Mouse (Mus musculus) limb, embryonic 14.5 days (tissue): ENCODE results near the gene Zmynd10. TPM values are rescaled to one million over a fixed set of nuclear protein-coding genes. Genes with fewer than 3 reads are reported as not detected.
A peak's percentile ranks its signal among the peaks of the same experiment; 100 is the strongest.

Experiments
- ATAC-seq: fragments of 200-750 bp; cut with Nextera tagmentation; 2 replicates; pipeline ENCODE4 v1.8.0; 2017; ENCODE audit warnings: low read depth, moderate number of reproducible peaks, moderate TSS enrichment; ENCODE audit not compliant: low FRiP score
- DNase-seq: peaks from one replicate; pipeline ENCODE4 v3.0.0-alpha.2; 2015; ENCODE audit warnings: low spot score
- H3K27ac ChIP-seq: fragments of 300-500 bp; sonication (generic); replicated peaks from 2 replicates; pipeline ENCODE4 v1.5.1; 2014; ENCODE audit warnings: low read depth, mild to moderate bottlenecking, low read length, moderate library complexity, mixed read lengths
- H3K27me3 ChIP-seq: fragments of 300-500 bp; sonication (generic); 2 replicates; pipeline ENCODE4 v1.6.1; 2014; ENCODE audit warnings: low read length, mixed read lengths; ENCODE audit not compliant: control insufficient read depth, insufficient read depth
- H3K36me3 ChIP-seq: fragments of 300-500 bp; sonication (generic); 2 replicates; pipeline ENCODE4 v1.6.1; 2014; ENCODE audit warnings: mild to moderate bottlenecking, low read length, moderate library complexity, mixed read lengths; ENCODE audit not compliant: control insufficient read depth, insufficient read depth
- H3K4me1 ChIP-seq: fragments of 300-500 bp; sonication (generic); 2 replicates; pipeline ENCODE4 v1.6.1; 2014; ENCODE audit warnings: antibody characterized with exemption, low read length, mixed read lengths; ENCODE audit not compliant: control insufficient read depth, insufficient read depth
- H3K4me2 ChIP-seq: fragments of 300-500 bp; sonication (generic); replicated peaks from 2 replicates; pipeline ENCODE4 v1.6.1; 2014; ENCODE audit warnings: low read depth, mild to moderate bottlenecking, low read length, moderate library complexity; ENCODE audit not compliant: severe bottlenecking
- H3K4me3 ChIP-seq: fragments of 300-500 bp; sonication (generic); replicated peaks from 2 replicates; pipeline ENCODE4 v1.5.1; 2014; ENCODE audit warnings: low read length
- H3K9ac ChIP-seq: fragments of 300-500 bp; sonication (generic); 2 replicates; pipeline ENCODE4 v1.6.1; 2014; ENCODE audit warnings: mild to moderate bottlenecking, low read depth, low read length, moderate library complexity; ENCODE audit not compliant: severe bottlenecking
- H3K9me3 ChIP-seq: fragments of 300-500 bp; sonication (generic); 2 replicates; pipeline ENCODE4 v1.6.1; 2016; ENCODE audit warnings: low read length; ENCODE audit not compliant: control insufficient read depth
- POLR2A ChIP-seq: fragments of 200-500 bp; IDR thresholded peaks from 2 replicates; pipeline ENCODE4 v1.8.0; 2012; ENCODE audit warnings: inconsistent platforms, mild to moderate bottlenecking, moderate library complexity, borderline replicate concordance; ENCODE audit not compliant: insufficient read depth, insufficient read length; ENCODE audit errors: extremely low read depth
- WGBS: fragments of 180-500 bp; shearing (Covaris S2); extraction: QIAGEN DNeasy Blood & Tissue Kit; methylation state at CpG from one replicate; pipeline ENCODE4 v1.1.7; 2014; 5-methylcytosine and 5-hydroxymethylcytosine counted together
- polyA plus RNA-seq, 2 experiments: library from polyadenylated mRNA; depleted of rRNA in 1 of 2; stranded (reverse) in 1 of 2; unstranded in 1 of 2; fragments of >200 nt; fragmentation: Nextera tagmentation in 1 of 2; extraction: Ambion mirVana in 1 of 2; gene quantifications; 2 replicates each; pipeline versions ENCODE4 v1.2.1 to v1.2.3; 2012 to 2014

The Zmynd10 gene
- polyA plus RNA-seq, 2 experiments: 1.4 TPM; not detected in 1

DNA sequence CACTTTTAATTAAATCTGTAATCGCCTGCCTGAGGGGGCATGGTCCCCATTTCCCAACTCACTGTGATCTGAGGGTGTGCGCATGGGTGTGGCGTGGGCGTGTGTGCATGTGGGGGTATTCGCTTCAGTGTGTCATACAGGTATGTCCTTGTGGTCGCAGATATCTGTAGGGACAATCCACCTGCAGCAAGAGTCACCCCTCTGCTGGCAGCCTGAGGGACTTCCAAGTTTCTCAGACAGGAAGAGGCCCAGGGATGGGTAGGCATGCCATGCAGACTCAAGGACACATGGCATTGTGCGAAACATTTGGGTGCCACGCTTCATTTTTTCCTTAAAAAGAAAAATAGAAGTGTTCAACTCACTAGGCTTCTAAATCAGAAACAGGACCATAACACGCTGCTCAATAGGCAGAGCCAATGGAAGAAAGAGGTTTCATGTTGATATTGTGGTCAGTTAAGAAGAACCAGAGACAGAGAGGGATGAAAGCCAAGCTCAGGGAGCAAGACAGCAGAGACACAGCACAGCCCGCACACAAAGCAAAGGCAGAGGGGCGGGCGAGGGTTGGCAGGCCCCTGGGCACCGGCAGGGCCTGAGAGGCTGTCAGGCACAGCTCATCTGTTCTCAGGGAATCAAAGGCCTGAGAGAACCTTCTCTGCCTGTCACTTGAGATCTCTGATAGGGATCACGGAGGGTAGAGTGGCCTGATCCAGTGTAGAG, 36.6 kb upstream of the Zmynd10 start:
- no peak for DNase-seq
- no peak overlapping the region for H3K9ac ChIP-seq
- no peaks in the 10 kb centered on the region for H3K9me3 ChIP-seq
- no peaks in the 10 kb centered on the region for H3K27me3 ChIP-seq
- no peak for TF ChIP-seq POLR2A
- H3K4me2 ChIP-seq: no peak overlapping the region
- H3K36me3 ChIP-seq: no peaks in the 10 kb centered on the region
- ATAC-seq: no peak
- H3K4me3 ChIP-seq: no peak overlapping the region
- peaks cover 11% of the 10 kb centered on the region; the same call in 1 of the 2 replicates for H3K4me1 ChIP-seq
- no peak overlapping the region for H3K27ac ChIP-seq
- 76% methylated on average over 14 of the region's 14 CpGs for WGBS

DNA sequence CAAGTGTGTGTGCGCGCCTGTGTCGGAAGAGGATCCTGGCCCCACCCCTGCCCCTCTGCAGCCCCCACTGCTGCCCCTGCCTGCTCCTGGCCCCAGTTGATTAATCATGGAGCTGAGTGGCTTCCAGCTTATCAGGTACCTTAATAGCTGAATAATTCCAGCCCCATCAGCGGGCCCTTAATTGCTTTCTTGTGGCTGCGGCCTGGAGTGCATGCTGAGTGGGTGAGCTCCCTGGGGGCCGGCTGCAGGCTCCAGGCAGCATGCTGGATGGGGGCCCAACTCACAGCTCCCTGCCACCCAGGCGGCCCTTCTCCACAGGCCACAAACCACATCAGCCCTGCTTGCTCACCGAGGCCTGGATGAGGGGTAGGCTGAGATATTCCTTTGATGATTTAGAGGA, 35.7 kb upstream of the Zmynd10 start:
- no peak for TF ChIP-seq POLR2A
- Histone ChIP-seq H3K9ac (no peak overlapping the region), H3K9me3 (no peaks in the 10 kb centered on the region), H3K27me3 (no peaks in the 10 kb centered on the region), H3K36me3 (no peaks in the 10 kb centered on the region), H3K4me1 (peaks cover 11% of the 10 kb centered on the region; the same call in 1 of the 2 replicates), H3K4me3 (no peak overlapping the region), H3K27ac (no peak overlapping the region), H3K4me2 (no peak overlapping the region)
- WGBS: 51% methylated on average over 8 of the region's 8 CpGs
- DNase-seq (no peak), ATAC-seq (no peak)

DNA sequence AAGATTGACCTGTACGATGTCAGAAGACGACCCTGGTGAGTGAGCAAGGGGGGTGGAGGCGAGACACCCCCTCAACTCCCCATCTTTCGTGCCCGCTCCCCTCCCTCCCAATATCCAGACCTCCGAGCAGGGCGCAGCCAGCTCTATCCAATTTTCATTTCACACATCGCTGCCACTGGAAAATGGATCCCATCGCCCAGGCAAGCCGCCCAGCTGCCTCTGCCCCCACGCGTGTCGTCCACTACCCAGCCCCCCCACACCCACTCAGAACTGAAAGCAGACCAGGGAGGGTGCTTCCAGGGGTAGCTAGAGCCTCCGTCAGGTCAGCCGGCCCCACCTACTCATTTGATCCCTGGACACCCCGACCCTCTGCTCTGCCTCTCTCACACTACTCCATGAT, 34.8 kb upstream of the Zmynd10 start:
- TF ChIP-seq POLR2A: no peak
- WGBS: 82% methylated on average over 16 of the region's 16 CpGs
- no peak overlapping the region for H3K4me3 ChIP-seq
- no peaks in the 10 kb centered on the region for H3K36me3 ChIP-seq
- ATAC-seq: no peak
- H3K9ac ChIP-seq: no peak overlapping the region
- H3K4me1 ChIP-seq: peaks cover 11% of the 10 kb centered on the region; the same call in 1 of the 2 replicates
- no peak overlapping the region for H3K4me2 ChIP-seq
- no peak for DNase-seq
- no peak overlapping the region for H3K27ac ChIP-seq
- no peaks in the 10 kb centered on the region for H3K9me3 ChIP-seq
- H3K27me3 ChIP-seq: no peaks in the 10 kb centered on the region

DNA sequence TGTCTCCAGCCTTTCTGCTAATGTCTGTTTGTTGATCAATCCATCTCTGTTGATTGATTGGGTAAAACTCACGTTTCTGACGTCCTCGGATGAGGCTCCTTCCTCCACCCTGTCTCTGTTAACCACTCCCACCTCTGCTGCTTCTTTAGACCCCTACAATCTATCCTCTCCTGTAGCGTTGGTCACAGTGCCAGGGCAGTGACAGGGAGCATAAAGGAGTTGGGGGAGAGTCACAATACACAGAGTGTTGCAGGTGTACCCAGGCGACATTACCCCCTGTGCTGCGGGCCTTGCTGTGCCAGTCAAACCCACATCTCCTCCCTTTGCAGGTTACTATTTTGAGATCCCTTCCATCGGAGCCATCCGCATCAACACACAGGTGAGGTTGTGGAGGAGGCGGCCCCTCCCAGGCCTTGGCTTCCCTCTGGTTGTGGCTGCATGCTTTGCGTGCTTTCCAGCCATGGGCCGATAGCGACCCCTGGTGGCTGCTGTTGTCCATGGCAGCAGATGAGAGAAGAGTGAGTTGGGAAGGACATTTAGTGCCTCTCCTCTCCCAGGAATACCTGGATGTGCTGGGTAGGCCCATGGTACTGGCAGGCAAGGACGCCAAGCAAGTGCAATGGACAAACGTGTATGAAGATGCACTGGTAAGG, 32.7 kb upstream of the Zmynd10 start:
- Histone ChIP-seq H3K36me3 (no peaks in the 10 kb centered on the region), H3K27ac (no peak overlapping the region), H3K9me3 (no peaks in the 10 kb centered on the region), H3K4me1 (0 out of 2 replicates have a peak, but pooled peaks cover 1% of the 10 kb centered on the region), H3K4me2 (no peak overlapping the region), H3K9ac (no peak overlapping the region), H3K27me3 (no peaks in the 10 kb centered on the region), H3K4me3 (no peak overlapping the region)
- peak; percentile 47 for ATAC-seq
- DNase-seq: peak; percentile 74
- WGBS: 24% methylated on average over 14 of the region's 14 CpGs
- no peak for TF ChIP-seq POLR2A

DNA sequence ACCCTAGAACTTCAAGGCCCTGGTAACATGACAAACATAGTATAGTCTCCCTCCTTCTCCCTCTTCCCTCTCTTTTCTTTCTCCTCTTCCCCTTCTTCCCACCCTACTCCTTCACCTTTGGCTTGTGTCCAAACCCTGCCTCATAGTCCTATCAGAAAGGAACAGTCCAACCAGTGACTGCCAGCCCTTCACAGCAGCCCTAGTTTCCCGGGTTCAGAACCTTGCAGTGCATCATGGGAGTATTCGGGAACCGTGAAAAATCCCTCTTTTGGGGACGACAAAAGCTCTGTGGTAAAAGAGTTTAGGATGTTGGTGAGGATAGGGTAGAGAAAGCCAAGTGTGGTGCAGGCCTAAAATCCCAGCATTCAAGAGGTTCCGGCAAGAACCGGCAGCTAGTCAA, 26.8 kb upstream of the Zmynd10 start:
- Histone ChIP-seq H3K4me2 (no peak overlapping the region), H3K27me3 (peaks cover under 1% of the 10 kb centered on the region; the same call in 1 of the 2 replicates), H3K4me3 (no peak overlapping the region), H3K9ac (no peak overlapping the region), H3K27ac (no peak overlapping the region), H3K9me3 (no peaks in the 10 kb centered on the region), H3K36me3 (no peaks in the 10 kb centered on the region), H3K4me1 (no peaks in the 10 kb centered on the region)
- WGBS: 54% methylated on average over 6 of the region's 6 CpGs
- ATAC-seq (no peak), DNase-seq (no peak)
- no peak for TF ChIP-seq POLR2A
